Mouse (Mus musculus): ENCODE measurements at regions not wholly inside any gene's neighbourhood (a gene's known extent, or its start where the extent isn't known, plus 50 kb on each side); places are given as distances from the start of the nearest gene placed in this dataset.

- no peak for DNase-seq (ENCODE audit: low spot score in 2 of 2)
Measured at GRCm38 (mm10) chr19:6645912-6646311, 103.1 kb upstream of the Slc22a12 start.

DNA sequence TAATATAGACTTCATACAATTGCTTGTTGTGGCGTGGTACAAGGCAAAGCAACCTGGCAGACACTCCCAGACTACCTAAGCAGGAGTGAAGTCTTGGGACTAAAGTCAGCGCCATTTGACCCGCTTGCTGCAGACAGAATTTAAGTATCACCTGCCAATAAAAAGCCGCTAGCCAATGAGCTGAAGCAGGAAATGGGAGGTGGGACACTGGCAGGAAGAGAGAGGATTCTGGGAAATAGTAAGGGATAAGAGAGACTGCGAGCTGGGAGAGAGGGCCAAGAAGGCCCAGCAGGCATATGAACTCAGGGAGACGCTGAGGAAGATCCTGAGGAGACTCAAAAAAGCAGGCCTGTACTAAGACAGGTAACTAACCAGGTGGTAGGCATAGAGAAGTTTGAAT lies 102.0 kb upstream of the Slc22a12 start:
- DNase-seq (ENCODE audit: low spot score in 2 of 2) = no peak

- no peak for DNase-seq (ENCODE audit: low spot score in 2 of 2)
Measured at GRCm38 (mm10) chr19:6639681-6640080, 96.8 kb upstream of the Slc22a12 start.

DNA sequence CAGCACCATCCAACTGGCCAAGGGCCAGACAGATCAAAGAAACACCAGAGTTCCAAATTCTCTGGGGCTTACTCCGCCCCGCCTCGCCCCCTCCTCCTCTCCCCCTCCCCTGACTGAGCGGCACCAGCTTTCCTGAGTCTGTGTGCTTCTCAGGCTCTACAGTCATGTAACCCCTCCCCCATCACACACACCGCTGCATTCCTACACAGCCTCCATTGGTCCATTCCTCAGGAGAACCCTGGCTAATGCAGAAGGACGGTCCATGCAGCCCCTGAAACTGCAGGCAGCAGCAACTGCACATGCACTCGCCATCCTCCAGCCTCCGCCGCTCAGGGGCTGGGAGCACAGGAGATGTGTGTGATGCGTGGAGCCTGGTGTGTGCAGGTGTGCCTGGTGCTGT lies 90.6 kb upstream of the Slc22a12 start:
- DNase-seq (ENCODE audit: low spot score in 2 of 2) = no peak

DNA sequence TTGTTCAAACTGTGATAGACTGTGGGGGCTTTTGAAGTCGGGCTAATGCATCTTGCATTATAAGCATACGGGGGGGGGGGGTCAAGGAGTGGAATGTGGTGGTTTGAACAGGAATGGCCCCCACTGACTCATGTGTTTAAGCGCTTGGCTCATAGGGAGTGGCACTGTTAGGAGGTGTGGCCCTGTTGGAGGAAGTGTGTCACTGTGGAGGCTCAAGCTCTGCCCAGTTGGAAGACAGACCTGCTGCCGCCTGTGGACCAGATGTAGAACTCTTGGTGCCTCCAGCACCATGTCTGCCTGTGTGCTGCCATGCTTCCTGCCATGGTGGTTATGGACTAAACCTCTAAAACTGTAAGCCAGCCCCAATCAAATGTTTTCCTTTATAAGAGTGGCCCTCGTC lies 89.0 kb upstream of the Slc22a12 start:
- no peak for DNase-seq (ENCODE audit: low spot score in 2 of 2)

DNA sequence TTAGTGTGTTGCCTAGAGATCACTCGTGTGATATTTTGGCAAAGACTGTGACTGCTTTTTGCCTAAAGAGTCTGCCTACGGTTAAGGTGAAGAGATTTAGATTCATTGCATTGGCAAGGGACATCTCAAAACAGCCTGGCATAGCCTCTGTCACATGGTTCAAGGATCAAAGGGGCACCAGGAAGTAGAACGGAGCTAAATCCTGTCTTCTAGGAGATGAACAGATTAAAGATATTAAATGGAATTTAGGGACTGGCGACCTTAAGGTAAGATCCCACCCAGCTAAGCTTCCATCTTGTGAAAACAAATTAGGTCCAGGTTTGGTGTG lies 87.7 kb upstream of the Slc22a12 start:
- DNase-seq (ENCODE audit: low spot score in 2 of 2) = no peak

DNA sequence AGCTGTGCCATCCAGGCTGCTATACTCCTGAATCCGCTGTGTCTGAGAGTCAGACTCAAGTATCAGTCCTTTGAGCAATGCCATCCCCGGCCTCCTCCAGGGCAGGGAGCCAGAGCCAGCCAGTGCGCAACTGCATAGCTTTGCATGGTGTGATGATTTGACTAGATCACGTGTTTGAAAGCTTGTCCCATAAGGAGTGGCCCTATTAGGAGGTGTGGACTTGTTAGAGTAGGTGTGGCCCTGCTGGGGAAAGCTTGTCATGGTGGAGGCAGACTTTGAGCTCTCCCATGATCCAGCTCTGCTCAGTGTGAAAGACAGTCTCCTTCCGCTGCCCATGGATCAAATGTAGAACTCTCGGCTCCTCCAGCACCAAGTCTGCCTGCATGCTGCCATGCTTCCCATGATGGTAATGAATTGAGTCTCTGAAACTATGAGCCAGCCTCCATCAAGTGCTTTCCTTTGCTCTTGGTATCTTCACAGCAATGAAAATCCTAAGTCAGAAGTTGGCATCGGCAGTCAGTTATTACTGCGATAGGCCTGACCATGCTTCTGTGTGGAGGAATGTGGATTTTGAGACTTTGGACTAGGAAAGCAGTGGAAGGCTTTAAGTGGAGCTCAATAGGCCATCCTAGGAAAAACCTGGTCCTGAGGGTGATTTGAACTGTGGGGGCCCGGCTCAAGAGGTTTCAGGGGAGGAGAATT lies 87.2 kb upstream of the Slc22a12 start:
- DNase-seq (ENCODE audit: low spot score in 2 of 2) = no peak

DNA sequence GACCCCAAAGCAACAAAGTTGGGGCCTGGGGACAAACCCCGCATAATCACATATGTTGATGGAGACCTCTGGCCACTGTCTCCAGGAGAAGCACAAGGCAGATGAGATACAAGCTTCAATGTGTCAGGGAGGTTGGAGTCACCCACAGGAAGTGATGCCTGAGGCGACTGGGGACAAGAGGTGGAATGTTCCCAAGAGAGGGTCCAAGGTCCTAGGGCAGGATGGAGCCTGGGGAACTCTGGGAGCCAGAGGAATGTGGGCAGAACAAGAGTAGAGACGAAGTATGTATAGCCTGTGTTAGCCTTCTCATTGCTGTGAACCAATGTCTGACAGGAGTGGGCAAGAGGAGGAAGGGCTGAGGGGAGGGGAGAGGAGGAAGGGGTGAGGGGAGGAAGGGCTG lies 82.7 kb upstream of the Slc22a12 start:
- DNase-seq (ENCODE audit: low spot score in 2 of 2) = no peak

- DNase-seq (ENCODE audit: low spot score in 2 of 2) = no peak
Measured at GRCm38 (mm10) chr19:6621023-6621422, 78.2 kb upstream of the Slc22a12 start.

DNA sequence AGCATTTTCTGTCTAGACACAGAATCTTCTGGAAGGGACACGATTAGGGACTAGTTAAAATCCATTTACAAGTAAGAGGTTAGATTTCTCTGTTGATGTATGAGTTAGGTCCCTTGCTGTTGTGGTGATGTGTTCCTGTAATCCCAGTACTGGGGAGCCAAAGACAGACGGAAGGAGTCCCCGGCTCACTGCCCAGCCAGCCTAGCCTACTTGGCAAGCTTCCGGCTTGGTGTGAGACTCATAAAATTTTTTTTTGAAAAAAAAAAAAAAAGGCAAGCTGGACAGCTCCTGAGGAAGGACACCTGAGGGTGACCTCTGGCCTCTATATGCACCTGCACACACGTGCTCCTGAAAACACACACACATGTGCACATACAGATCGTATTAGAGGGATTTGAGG lies 76.7 kb upstream of the Slc22a12 start:
- no peak for DNase-seq (ENCODE audit: low spot score in 2 of 2)

DNA sequence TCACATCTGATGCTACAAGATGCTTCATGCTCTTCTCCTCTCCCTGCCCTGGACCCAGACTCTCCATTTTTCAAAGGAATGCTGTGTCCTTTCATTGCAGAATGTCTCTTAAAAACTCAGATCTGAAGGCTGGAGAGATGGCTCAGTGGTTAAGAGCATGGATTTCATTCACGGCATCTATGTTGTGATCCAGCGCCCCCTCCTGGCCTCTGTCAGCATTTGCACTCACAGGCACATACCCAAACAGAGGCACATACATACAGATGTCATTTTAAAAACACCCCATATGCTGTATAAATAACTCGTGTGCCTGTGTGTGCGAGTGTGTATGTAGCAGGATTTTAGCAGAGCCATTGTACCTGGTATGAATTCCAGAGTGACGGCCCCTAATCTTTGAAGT lies 73.8 kb upstream of the Slc22a12 start:
- DNase-seq (ENCODE audit: low spot score in 2 of 2) = no peak

DNA sequence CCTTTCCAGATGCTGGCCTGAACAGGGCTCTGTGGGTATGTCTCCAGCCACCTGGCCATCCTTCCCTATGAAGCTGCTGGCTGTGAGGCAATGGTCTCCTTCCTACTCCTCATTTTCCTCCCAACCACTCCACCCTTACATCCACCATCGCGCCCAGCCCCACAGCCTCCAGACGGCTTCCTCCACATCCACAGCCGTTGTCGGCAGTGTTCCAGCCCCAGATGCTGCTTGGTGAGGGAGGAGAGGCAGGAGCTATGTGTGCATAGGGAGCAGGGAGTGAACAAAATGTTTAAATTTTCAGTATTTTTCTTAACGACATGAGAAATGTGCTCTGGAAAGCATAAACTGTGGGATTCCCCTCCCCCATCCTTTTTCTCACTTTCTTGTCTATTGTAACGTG lies 69.6 kb upstream of the Slc22a12 start:
- no peak for DNase-seq (ENCODE audit: low spot score in 2 of 2)

DNA sequence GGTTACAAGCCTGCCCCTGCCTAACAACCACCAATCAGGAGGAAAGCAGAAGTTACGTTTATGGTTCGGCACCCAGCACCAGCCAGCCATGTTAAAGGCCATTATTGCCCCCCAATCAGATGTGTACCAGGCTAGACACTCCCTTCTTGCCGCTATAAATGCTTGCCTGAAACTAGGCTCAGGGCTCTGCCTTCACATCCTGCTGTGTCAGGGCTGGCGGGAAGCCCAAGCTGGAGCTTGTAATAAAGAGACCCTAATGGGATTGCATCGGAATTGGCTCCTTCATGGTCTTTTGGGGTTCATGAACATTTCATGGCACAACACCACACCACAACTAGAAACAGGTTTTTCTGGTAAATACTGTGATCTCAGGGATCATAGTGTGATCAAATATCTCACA lies 69.1 kb upstream of the Slc22a12 start:
- no peak for DNase-seq (ENCODE audit: low spot score in 2 of 2)

DNA sequence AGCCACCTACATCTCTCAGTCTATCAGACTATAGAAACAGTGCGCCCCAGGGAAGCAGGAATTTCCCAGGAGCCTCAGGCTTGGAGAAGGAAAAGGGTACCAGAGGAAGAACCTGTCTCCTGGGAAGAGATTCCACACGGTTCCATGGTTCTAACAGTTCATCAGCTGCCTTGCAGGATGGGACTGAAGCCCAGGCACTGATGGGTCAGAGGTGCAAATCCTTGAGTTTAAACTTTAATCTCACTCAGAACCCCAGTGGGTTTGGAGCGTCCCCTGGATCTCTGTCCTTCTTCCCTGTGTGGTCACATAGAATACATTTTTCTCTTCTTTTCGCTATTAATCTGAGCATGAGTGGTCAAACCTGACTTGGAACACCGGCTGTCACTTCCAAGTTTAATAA lies 67.9 kb upstream of the Slc22a12 start:
- no peak for DNase-seq (ENCODE audit: low spot score in 2 of 2)

- DNase-seq (ENCODE audit: low spot score in 2 of 2) = no peak
Measured at GRCm38 (mm10) chr19:6610051-6610450, 67.2 kb upstream of the Slc22a12 start.

DNA sequence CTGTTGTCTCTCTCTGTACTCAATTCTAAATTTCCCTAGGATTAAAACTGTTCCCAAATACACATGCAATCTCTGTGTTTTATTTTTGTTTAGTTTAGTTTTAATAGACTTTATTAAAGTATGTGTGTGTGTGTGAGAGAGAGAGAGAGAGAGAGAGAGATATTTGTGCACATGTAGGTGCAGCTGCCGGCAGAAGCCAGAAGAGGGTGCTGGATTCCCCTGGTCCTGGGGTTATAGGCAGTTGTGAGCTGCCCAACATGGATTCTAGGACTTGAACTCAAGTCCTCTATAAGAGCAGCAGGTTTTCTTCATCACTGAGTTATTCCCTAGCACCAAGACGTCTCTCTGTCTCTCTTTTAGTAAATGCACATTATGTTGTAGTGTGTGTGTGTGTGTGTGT lies 64.7 kb upstream of the Slc22a12 start:
- DNase-seq (ENCODE audit: low spot score in 2 of 2) = no peak

DNA sequence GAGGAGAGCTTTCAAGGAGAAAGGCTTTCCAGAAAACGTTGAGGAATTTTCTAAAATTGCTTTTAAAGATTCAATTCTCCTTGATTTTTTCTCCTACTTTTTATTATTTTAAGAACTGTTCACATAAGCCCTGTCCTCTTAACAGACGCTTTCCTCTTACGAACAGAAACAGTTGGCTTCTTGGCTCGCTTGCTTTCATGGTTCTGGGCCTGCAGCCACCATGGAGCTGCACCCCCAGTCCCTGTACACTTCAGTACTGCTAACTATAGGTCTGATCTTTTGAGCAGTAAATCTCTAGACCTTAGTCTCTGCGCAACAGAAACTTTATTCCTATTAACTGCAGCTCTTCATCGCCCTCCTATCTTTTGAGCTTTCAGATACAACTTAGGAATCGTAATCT lies 63.8 kb upstream of the Slc22a12 start:
- no peak for DNase-seq (ENCODE audit: low spot score in 2 of 2)

DNA sequence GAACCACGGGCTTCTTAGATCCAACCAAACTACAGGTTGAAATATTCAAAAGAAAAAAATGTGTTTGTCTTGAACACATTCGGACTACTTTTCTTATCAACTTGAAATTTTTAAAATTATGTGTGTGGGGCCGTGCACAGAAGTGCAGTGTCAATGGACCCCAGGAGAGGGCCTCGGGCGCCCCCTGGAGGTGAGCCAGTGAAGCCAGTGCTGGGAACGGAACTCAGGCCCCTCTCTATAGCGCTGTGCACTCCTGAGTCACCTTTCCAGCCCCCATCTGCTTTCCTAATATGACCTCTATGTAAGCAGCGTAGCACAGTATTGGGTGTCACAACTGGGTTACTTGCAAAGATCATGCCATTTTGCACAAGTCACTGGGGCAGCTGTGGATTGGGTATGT lies 61.9 kb upstream of the Slc22a12 start:
- DNase-seq (ENCODE audit: low spot score in 2 of 2) = no peak

- DNase-seq (ENCODE audit: low spot score in 2 of 2) = no peak
Measured at GRCm38 (mm10) chr19:6600873-6601530, 58.2 kb upstream of the Slc22a12 start.

DNA sequence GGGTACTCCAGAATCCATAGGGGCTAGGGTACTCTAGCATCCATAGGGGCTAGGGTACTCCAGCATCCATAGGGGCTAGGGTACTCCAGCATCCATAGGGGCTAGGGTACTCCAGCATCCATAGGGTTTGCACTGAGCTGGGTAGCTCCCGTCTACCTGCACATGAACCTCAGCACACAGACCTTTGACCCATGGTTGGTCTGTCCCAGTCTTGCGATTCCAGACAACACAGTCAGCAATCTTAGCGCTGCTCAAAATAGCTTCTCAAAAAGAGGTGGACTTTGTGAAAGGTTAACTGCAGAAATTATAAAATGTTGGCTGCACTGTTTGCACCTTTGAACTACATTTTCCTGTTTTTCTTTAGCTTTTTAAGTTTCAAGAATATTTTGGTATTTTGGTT lies 56.4 kb upstream of the Slc22a12 start:
- DNase-seq (ENCODE audit: low spot score in 2 of 2) = no peak

- no peak for DNase-seq (ENCODE audit: low spot score in 2 of 2)
Measured at GRCm38 (mm10) chr19:6598186-6598585, 55.4 kb upstream of the Slc22a12 start.

DNA sequence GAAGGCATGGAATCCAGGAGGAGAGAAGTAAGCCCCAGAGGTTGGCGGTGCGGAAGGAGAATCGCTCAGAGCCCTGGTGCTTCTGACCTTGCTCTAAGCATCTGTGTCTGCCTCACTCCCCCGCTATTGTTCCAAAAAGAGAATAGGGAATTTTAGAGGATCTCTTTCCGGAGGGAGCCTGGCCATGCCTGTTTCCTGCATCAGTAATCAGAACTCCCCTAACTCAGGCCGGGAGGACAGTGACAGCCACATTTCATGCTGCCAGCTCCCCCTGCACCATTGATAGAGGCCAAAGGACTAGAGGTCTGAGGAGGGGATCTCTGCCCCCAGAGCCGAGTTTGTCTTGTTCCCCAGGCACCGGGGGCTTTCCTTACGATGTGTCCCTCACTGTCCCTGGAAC lies 53.0 kb upstream of the Slc22a12 start:
- no peak for DNase-seq (ENCODE audit: low spot score in 2 of 2)

Data from frontal cortex, postnatal 10 days (tissue).